Mouse (Mus musculus): ENCODE measurements around the gene Spef2. TPM values are rescaled to one million over a fixed set of nuclear protein-coding genes. Genes with fewer than 3 reads are reported as not detected.
"Not testable (repeated sequence)": the region's sequence is repeated elsewhere in the genome, so short reads cannot be mapped to it uniquely, and the experiment has no call there.

Spef2 gene
- polyA plus RNA-seq, 1 experiment from 2014 or later = 0.94 TPM

GRCm38 (mm10) chr15:9577303-9577702, 171.4 kb downstream of the Spef2 start:
- Histone ChIP-seq H3K36me3 (ENCODE audit: control insufficient read depth, insufficient read depth, low read length) (no peaks in the 10 kb centered on the region), H3K4me1 (replicated peaks; ENCODE audit: control insufficient read depth, insufficient read depth, low read length) (no peaks in the 10 kb centered on the region), H3K4me3 (ENCODE audit: low read depth, low read length) (no peak overlapping the region), H3K27ac (ENCODE audit: low read depth, low read length) (no peak overlapping the region), H3K9me3 (ENCODE audit: control insufficient read depth, low read length) (no peaks in the 10 kb centered on the region), H3K4me2 (ENCODE audit: low read depth, low read length, severe bottlenecking) (no peak overlapping the region), H3K27me3 (ENCODE audit: control insufficient read depth, insufficient read depth, low read length) (no peaks in the 10 kb centered on the region), H3K9ac (ENCODE audit: low read length) (no peak overlapping the region)
- ATAC-seq (replicated peaks; ENCODE audit: low FRiP score) (no peak), DNase-seq (ENCODE audit: low spot score) (no peak)
- WGBS = 89% methylated on average over 4 of the region's 4 CpGs

GRCm38 (mm10) chr15:9574796-9575195, 173.9 kb downstream of the Spef2 start:
- H3K27me3 ChIP-seq (ENCODE audit: control insufficient read depth, insufficient read depth, low read length) = no peaks in the 10 kb centered on the region
- WGBS = 83% methylated on average over 5 of the region's 5 CpGs
- no peak for DNase-seq (ENCODE audit: low spot score)

GRCm38 (mm10) chr15:9573361-9573760, 175.3 kb downstream of the Spef2 start:
- no peak overlapping the region for H3K4me3 ChIP-seq (ENCODE audit: low read depth, low read length)
- no peak overlapping the region for H3K4me2 ChIP-seq (ENCODE audit: low read depth, low read length, severe bottlenecking)
- ATAC-seq (replicated peaks; ENCODE audit: low FRiP score) (no peak), DNase-seq (ENCODE audit: low spot score) (no peak)
- no peak overlapping the region for H3K27ac ChIP-seq (ENCODE audit: low read depth, low read length)
- H3K36me3 ChIP-seq (ENCODE audit: control insufficient read depth, insufficient read depth, low read length) = no peaks in the 10 kb centered on the region
- H3K9me3 ChIP-seq (ENCODE audit: control insufficient read depth, low read length) = no peaks in the 10 kb centered on the region
- H3K27me3 ChIP-seq (ENCODE audit: control insufficient read depth, insufficient read depth, low read length) = no peaks in the 10 kb centered on the region
- H3K9ac ChIP-seq (ENCODE audit: low read length) = no peak overlapping the region
- no peaks in the 10 kb centered on the region for H3K4me1 ChIP-seq (replicated peaks; ENCODE audit: control insufficient read depth, insufficient read depth, low read length)
- WGBS = 90% methylated on average over 4 of the region's 4 CpGs

More at GRCm38 (mm10) chr15:9574796-9575195, 173.9 kb downstream of the Spef2 start:
- H3K27ac ChIP-seq (ENCODE audit: low read depth, low read length) = no peak overlapping the region
- H3K4me2 ChIP-seq (ENCODE audit: low read depth, low read length, severe bottlenecking) = no peak overlapping the region
- no peaks in the 10 kb centered on the region for H3K9me3 ChIP-seq (ENCODE audit: control insufficient read depth, low read length)
- no peak for ATAC-seq (replicated peaks; ENCODE audit: low FRiP score)
- no peak overlapping the region for H3K9ac ChIP-seq (ENCODE audit: low read length)
- H3K36me3 ChIP-seq (ENCODE audit: control insufficient read depth, insufficient read depth, low read length) = no peaks in the 10 kb centered on the region
- H3K4me1 ChIP-seq (replicated peaks; ENCODE audit: control insufficient read depth, insufficient read depth, low read length) = no peaks in the 10 kb centered on the region
- no peak overlapping the region for H3K4me3 ChIP-seq (ENCODE audit: low read depth, low read length)

- no peak overlapping the region for H3K4me3 ChIP-seq (ENCODE audit: low read depth, low read length)
- no peak overlapping the region for H3K27ac ChIP-seq (ENCODE audit: low read depth, low read length)
- no peaks in the 10 kb centered on the region for H3K27me3 ChIP-seq (ENCODE audit: control insufficient read depth, insufficient read depth, low read length)
- H3K9ac ChIP-seq (ENCODE audit: low read length) = no peak overlapping the region
- ATAC-seq (replicated peaks; ENCODE audit: low FRiP score) = no peak
- H3K9me3 ChIP-seq (ENCODE audit: control insufficient read depth, low read length) = no peaks in the 10 kb centered on the region
- H3K36me3 ChIP-seq (ENCODE audit: control insufficient read depth, insufficient read depth, low read length) = no peaks in the 10 kb centered on the region
- H3K4me2 ChIP-seq (ENCODE audit: low read depth, low read length, severe bottlenecking) = no peak overlapping the region
- WGBS = 88% methylated on average over 7 of the region's 7 CpGs
- H3K4me1 ChIP-seq (replicated peaks; ENCODE audit: control insufficient read depth, insufficient read depth, low read length) = no peaks in the 10 kb centered on the region
- no peak for DNase-seq (ENCODE audit: low spot score)
Observed at GRCm38 (mm10) chr15:9572664-9573063, 176.0 kb downstream of the Spef2 start.

- H3K4me2 ChIP-seq (ENCODE audit: low read depth, low read length, severe bottlenecking) = no peak overlapping the region
- H3K36me3 ChIP-seq (ENCODE audit: control insufficient read depth, insufficient read depth, low read length) = no peaks in the 10 kb centered on the region
- no peak overlapping the region for H3K4me3 ChIP-seq (ENCODE audit: low read depth, low read length)
- DNase-seq (ENCODE audit: low spot score) = no peak
- WGBS = 86% methylated on average over 2 of the region's 2 CpGs
- ATAC-seq (replicated peaks; ENCODE audit: low FRiP score) = no peak
- no peak overlapping the region for H3K27ac ChIP-seq (ENCODE audit: low read depth, low read length)
- H3K9ac ChIP-seq (ENCODE audit: low read length) = no peak overlapping the region
- no peaks in the 10 kb centered on the region for H3K27me3 ChIP-seq (ENCODE audit: control insufficient read depth, insufficient read depth, low read length)
- H3K4me1 ChIP-seq (replicated peaks; ENCODE audit: control insufficient read depth, insufficient read depth, low read length) = no peaks in the 10 kb centered on the region
- no peaks in the 10 kb centered on the region for H3K9me3 ChIP-seq (ENCODE audit: control insufficient read depth, low read length)
Observed at GRCm38 (mm10) chr15:9571896-9572295, 176.8 kb downstream of the Spef2 start.

GRCm38 (mm10) chr15:9567316-9567715, 181.4 kb downstream of the Spef2 start:
- H3K36me3 ChIP-seq (ENCODE audit: control insufficient read depth, insufficient read depth, low read length) = no peaks in the 10 kb centered on the region
- H3K4me1 ChIP-seq (replicated peaks; ENCODE audit: control insufficient read depth, insufficient read depth, low read length) = no peaks in the 10 kb centered on the region
- no peaks in the 10 kb centered on the region for H3K9me3 ChIP-seq (ENCODE audit: control insufficient read depth, low read length)
- no peaks in the 10 kb centered on the region for H3K27me3 ChIP-seq (ENCODE audit: control insufficient read depth, insufficient read depth, low read length)
- WGBS = 94% methylated on average over 4 of the region's 4 CpGs
- no peak for DNase-seq (ENCODE audit: low spot score)
- H3K4me3 ChIP-seq (ENCODE audit: low read depth, low read length) = no peak overlapping the region
- H3K9ac ChIP-seq (ENCODE audit: low read length) = no peak overlapping the region
- ATAC-seq (replicated peaks; ENCODE audit: low FRiP score) = no peak
- no peak overlapping the region for H3K4me2 ChIP-seq (ENCODE audit: low read depth, low read length, severe bottlenecking)
- no peak overlapping the region for H3K27ac ChIP-seq (ENCODE audit: low read depth, low read length)

GRCm38 (mm10) chr15:9565396-9565795, 183.3 kb downstream of the Spef2 start:
- no peak overlapping the region for H3K4me3 ChIP-seq (ENCODE audit: low read depth, low read length)
- DNase-seq (ENCODE audit: low spot score) (no peak), ATAC-seq (replicated peaks; ENCODE audit: low FRiP score) (no peak)
- no peak overlapping the region for H3K27ac ChIP-seq (ENCODE audit: low read depth, low read length)
- 90% methylated on average over 6 of the region's 6 CpGs for WGBS
- no peaks in the 10 kb centered on the region for H3K27me3 ChIP-seq (ENCODE audit: control insufficient read depth, insufficient read depth, low read length)
- H3K36me3 ChIP-seq (ENCODE audit: control insufficient read depth, insufficient read depth, low read length) = no peaks in the 10 kb centered on the region
- H3K4me2 ChIP-seq (ENCODE audit: low read depth, low read length, severe bottlenecking) = no peak overlapping the region
- H3K4me1 ChIP-seq (replicated peaks; ENCODE audit: control insufficient read depth, insufficient read depth, low read length) = no peaks in the 10 kb centered on the region
- H3K9ac ChIP-seq (ENCODE audit: low read length) = no peak overlapping the region
- H3K9me3 ChIP-seq (ENCODE audit: control insufficient read depth, low read length) = no peaks in the 10 kb centered on the region

GRCm38 (mm10) chr15:9564156-9564555, 184.5 kb downstream of the Spef2 start:
- no peaks in the 10 kb centered on the region for H3K27me3 ChIP-seq (ENCODE audit: control insufficient read depth, insufficient read depth, low read length)
- ATAC-seq (replicated peaks; ENCODE audit: low FRiP score) (no peak), DNase-seq (ENCODE audit: low spot score) (no peak)
- WGBS = 78% methylated on average over 3 of the region's 3 CpGs
- H3K9me3 ChIP-seq (ENCODE audit: control insufficient read depth, low read length) = no peaks in the 10 kb centered on the region
- no peak overlapping the region for H3K4me3 ChIP-seq (ENCODE audit: low read depth, low read length)
- no peaks in the 10 kb centered on the region for H3K4me1 ChIP-seq (replicated peaks; ENCODE audit: control insufficient read depth, insufficient read depth, low read length)
- H3K9ac ChIP-seq (ENCODE audit: low read length) = no peak overlapping the region
- H3K27ac ChIP-seq (ENCODE audit: low read depth, low read length) = no peak overlapping the region
- no peaks in the 10 kb centered on the region for H3K36me3 ChIP-seq (ENCODE audit: control insufficient read depth, insufficient read depth, low read length)
- H3K4me2 ChIP-seq (ENCODE audit: low read depth, low read length, severe bottlenecking) = no peak overlapping the region

- H3K27ac ChIP-seq (ENCODE audit: low read depth, low read length); H3K4me2 ChIP-seq (ENCODE audit: low read depth, low read length, severe bottlenecking); H3K27me3 ChIP-seq (ENCODE audit: control insufficient read depth, insufficient read depth, low read length); H3K36me3 ChIP-seq (ENCODE audit: control insufficient read depth, insufficient read depth, low read length); H3K4me3 ChIP-seq (ENCODE audit: low read depth, low read length); H3K9ac ChIP-seq (ENCODE audit: low read length); H3K9me3 ChIP-seq (ENCODE audit: control insufficient read depth, low read length); ATAC-seq (replicated peaks; ENCODE audit: low FRiP score); H3K4me1 ChIP-seq (replicated peaks; ENCODE audit: control insufficient read depth, insufficient read depth, low read length); DNase-seq (ENCODE audit: low spot score): not testable (repeated sequence)
- WGBS = 89% methylated on average over 13 of the region's 15 CpGs
Observed at GRCm38 (mm10) chr15:9557264-9557663, 191.4 kb downstream of the Spef2 start.

Measured in forebrain, embryonic 11.5 days (tissue).